Mouse (Mus musculus) cortical plate, adult 2 months (tissue): ENCODE data around the gene Gnai1.

ENCODE experiments used
- CTCF ChIP-seq: fragments of 200-500 bp; IDR thresholded peaks from 2 replicates; pipeline ENCODE4 v1.5.1; 2011; ENCODE audit warnings: mild to moderate bottlenecking, control low read depth, low read length; ENCODE audit not compliant: insufficient read depth; ENCODE audit errors: extremely low read depth
- POLR2A ChIP-seq: fragments of 200-500 bp; IDR thresholded peaks from 2 replicates; pipeline ENCODE4 v1.6.1; 2011; ENCODE audit warnings: mild to moderate bottlenecking, low read length, control low read depth; ENCODE audit not compliant: insufficient read depth; ENCODE audit errors: extremely low read depth

DNA sequence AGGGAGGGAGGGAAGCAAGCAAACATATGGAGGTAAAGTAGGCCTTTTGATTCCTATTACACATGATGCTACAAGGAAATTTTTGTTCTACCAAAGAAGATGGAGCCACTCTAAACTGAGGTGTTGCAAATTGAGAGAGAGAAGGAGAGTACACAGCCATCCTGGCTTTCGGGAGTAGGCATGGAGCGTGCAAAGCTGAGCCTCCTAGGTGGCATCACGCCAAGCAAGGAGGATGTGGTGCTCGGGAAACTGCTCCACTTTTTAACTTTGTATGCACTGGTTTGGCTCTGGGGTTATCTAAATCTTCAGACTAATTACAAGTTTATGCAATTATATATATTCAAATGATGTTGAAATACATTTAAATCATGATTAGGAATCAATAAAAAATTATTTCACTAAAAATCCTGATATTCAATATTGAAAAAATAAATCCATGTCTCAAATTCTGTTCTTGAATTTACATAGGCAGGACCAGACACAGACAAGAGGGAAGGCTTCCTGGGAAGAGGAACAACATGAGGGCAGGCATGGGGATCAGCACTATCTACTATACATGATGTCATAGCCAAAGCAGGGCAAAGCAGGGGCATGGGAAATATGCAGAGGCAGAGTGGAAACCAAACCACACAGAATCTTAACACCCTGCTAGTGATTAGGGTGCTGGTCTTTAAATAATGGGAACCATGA lies 17.2 kb downstream of the Gnai1 start:
- TF ChIP-seq CTCF (no peak), POLR2A (no peak)
